Mouse (Mus musculus) stomach, postnatal 0 days (tissue): ENCODE data around the gene Gm7029.

ENCODE experiments used
- CTCF ChIP-seq: IDR thresholded peaks from 2 replicates; pipeline ENCODE4 v1.5.1; 2016; ENCODE audit warnings: antibody characterized with exemption, low read depth, mild to moderate bottlenecking, moderate library complexity
- EP300 ChIP-seq: optimal IDR thresholded peaks from 2 replicates; pipeline ENCODE3; 2016; ENCODE audit warnings: antibody characterized with exemption

GRCm38 (mm10) chr17:33824084-33824996 is 49.3 kb upstream of the Gm7029 start, which contains the start of the genes Rps28 and Ndufa7:
- TF ChIP-seq CTCF, result no peak
- TF ChIP-seq EP300, result peak; percentile 96
